Mouse (Mus musculus): ENCODE measurements at regions not wholly inside any gene's neighbourhood (a gene's known extent, or its start where the extent isn't known, plus 50 kb on each side); places are given as distances from the start of the nearest gene placed in this dataset.
A peak's percentile ranks its signal among the peaks of the same experiment; 100 is the strongest.

- Histone ChIP-seq H3K9ac (replicated peaks) (no peak overlapping the region), H3K4me1 (no peaks in the 10 kb centered on the region), H3K27me3 (no peaks in the 10 kb centered on the region), H3K4me2 (replicated peaks) (no peak overlapping the region), H3K36me3 (no peaks in the 10 kb centered on the region), H3K4me3 (no peak overlapping the region), H3K9me3 (no peaks in the 10 kb centered on the region), H3K27ac (replicated peaks) (no peak overlapping the region)
- 74% methylated on average over 6 of the region's 6 CpGs for WGBS
- no peak for ATAC-seq (ENCODE audit: low FRiP score, low read depth)
Measured at GRCm38 (mm10) chr15:52095629-52096190, 1789.0 kb upstream of the Gm7489 start.

- Histone ChIP-seq H3K4me1 (no peaks in the 10 kb centered on the region), H3K4me3 (no peak overlapping the region), H3K9ac (replicated peaks) (no peak overlapping the region), H3K4me2 (replicated peaks) (no peak overlapping the region), H3K9me3 (no peaks in the 10 kb centered on the region), H3K36me3 (no peaks in the 10 kb centered on the region), H3K27me3 (no peaks in the 10 kb centered on the region), H3K27ac (replicated peaks) (no peak overlapping the region)
- ATAC-seq (ENCODE audit: low FRiP score, low read depth) = no peak
- WGBS = 87% methylated on average over 2 of the region's 2 CpGs
Measured at GRCm38 (mm10) chr15:52108761-52109160, 1775.9 kb upstream of the Gm7489 start.

DNA sequence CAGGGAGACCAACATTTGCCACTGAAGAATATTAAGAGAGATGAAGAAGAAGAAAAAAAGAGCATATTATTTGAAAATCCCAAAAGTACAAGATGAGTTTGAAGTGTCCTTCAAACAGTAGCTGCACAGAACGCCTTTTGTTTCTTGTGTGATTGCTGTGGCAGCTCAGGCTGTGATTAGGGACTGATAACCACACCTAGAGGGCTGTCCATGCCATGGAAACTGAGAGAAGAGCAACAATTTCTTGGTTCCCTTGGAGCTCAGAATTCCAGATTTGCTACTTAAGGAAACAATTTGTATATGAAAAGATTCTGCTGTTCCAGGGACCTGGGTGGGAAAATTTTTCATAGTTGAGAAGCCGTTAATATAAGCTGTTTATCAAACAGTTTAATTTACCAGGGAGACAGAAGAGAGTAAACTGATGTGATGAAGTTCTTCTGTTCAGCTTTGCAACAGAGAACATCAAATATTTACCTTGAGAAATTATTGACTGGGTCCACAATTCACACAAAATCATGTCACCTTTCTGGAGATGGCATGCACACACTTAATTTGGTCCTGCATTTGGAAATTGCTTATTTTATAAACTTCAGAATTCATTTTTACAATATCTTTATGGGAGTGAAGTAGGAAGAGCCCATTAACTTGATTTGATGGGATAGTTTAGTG lies 1770.2 kb upstream of the Gm7489 start:
- Histone ChIP-seq H3K4me1 (no peaks in the 10 kb centered on the region), H3K9ac (replicated peaks) (no peak overlapping the region), H3K36me3 (no peaks in the 10 kb centered on the region), H3K27ac (replicated peaks) (no peak overlapping the region), H3K4me3 (no peak overlapping the region), H3K9me3 (no peaks in the 10 kb centered on the region), H3K27me3 (no peaks in the 10 kb centered on the region), H3K4me2 (replicated peaks) (no peak overlapping the region)
- ATAC-seq (ENCODE audit: low FRiP score, low read depth) = no peak
- 82% methylated on average over 2 of the region's 2 CpGs for WGBS

DNA sequence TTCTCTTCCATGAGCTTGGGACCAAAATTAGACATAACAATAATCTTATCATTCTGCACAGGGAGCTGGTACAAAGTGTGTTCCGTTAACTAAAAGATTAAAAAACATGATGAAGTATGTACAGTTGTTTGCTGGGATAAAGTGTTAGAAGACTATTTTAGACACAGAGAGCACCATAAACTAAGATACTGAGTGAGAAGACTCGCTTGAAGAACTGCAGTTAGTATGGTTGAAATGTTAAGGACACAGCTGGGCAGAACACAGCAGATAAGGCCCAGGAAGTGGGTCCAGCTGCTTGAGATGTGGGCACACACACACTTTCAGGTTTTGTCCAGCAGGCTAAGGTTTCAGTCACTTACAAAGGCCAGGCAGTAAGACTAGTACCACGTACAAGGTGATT lies 1748.0 kb upstream of the Gm7489 start:
- Histone ChIP-seq H3K9ac (replicated peaks) (no peak overlapping the region), H3K27ac (replicated peaks) (no peak overlapping the region), H3K4me1 (no peaks in the 10 kb centered on the region), H3K9me3 (no peaks in the 10 kb centered on the region), H3K4me2 (replicated peaks) (no peak overlapping the region), H3K36me3 (no peaks in the 10 kb centered on the region), H3K27me3 (peaks cover 5% of the 10 kb centered on the region; the same call in 1 of the 2 replicates), H3K4me3 (no peak overlapping the region)
- ATAC-seq (ENCODE audit: low FRiP score, low read depth) = no peak
- WGBS = 87% methylated on average over 3 of the region's 3 CpGs

DNA sequence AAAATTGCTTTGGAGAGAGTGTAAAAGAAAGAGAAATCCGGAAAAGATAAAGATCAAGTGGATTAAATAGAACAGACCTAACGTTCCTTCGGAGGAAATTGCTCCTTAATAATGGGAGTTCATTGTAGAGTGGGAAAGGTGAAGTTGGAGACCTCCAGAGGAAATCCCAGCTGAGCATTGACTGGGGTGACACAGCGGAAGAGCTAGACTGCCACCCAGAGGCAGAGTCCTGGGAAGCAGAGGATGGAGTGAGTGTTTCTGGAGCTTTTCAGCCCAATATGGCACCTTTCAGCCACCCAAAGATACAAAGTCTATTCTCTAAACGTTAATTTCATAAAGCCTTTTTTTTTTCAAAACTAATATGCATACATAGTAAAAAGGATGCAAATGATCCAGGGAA lies 1731.3 kb upstream of the Gm7489 start:
- Histone ChIP-seq H3K27me3 (no peaks in the 10 kb centered on the region), H3K9me3 (no peaks in the 10 kb centered on the region), H3K27ac (replicated peaks) (no peak overlapping the region), H3K9ac (replicated peaks) (no peak overlapping the region), H3K4me2 (replicated peaks) (no peak overlapping the region), H3K4me3 (no peak overlapping the region), H3K4me1 (no peaks in the 10 kb centered on the region), H3K36me3 (no peaks in the 10 kb centered on the region)
- 0 out of 2 replicates have a peak, but pooled peaks have one; percentile 52 for ATAC-seq (ENCODE audit: low FRiP score, low read depth)
- 31% methylated on average over 5 of the region's 5 CpGs for WGBS

- H3K9ac ChIP-seq (replicated peaks) = no peak overlapping the region
Measured at GRCm38 (mm10) chr15:52155784-52156183, 1728.9 kb upstream of the Gm7489 start.

GRCm38 (mm10) chr15:52156779-52157178 lies 1727.9 kb upstream of the Gm7489 start:
- no peak overlapping the region for H3K27ac ChIP-seq (replicated peaks)
- 77% methylated on average over 4 of the region's 4 CpGs for WGBS
- H3K36me3 ChIP-seq = no peaks in the 10 kb centered on the region
- no peak overlapping the region for H3K4me3 ChIP-seq
- H3K9ac ChIP-seq (replicated peaks) = no peak overlapping the region
- no peak for ATAC-seq (ENCODE audit: low FRiP score, low read depth)
- peaks cover 18% of the 10 kb centered on the region for H3K4me1 ChIP-seq
- H3K27me3 ChIP-seq = no peaks in the 10 kb centered on the region
- H3K9me3 ChIP-seq = no peaks in the 10 kb centered on the region
- H3K4me2 ChIP-seq (replicated peaks) = no peak overlapping the region

More at GRCm38 (mm10) chr15:52155784-52156183, 1728.9 kb upstream of the Gm7489 start:
- ATAC-seq (ENCODE audit: low FRiP score, low read depth) = no peak
- Histone ChIP-seq H3K4me2 (replicated peaks) (no peak overlapping the region), H3K27me3 (no peaks in the 10 kb centered on the region), H3K4me1 (peaks cover 8% of the 10 kb centered on the region), H3K4me3 (no peak overlapping the region), H3K36me3 (no peaks in the 10 kb centered on the region), H3K27ac (replicated peaks) (no peak overlapping the region), H3K9me3 (no peaks in the 10 kb centered on the region)
- whole genome bisulfite sequencing = 50% methylated on average over 1 of the region's 1 CpGs

DNA sequence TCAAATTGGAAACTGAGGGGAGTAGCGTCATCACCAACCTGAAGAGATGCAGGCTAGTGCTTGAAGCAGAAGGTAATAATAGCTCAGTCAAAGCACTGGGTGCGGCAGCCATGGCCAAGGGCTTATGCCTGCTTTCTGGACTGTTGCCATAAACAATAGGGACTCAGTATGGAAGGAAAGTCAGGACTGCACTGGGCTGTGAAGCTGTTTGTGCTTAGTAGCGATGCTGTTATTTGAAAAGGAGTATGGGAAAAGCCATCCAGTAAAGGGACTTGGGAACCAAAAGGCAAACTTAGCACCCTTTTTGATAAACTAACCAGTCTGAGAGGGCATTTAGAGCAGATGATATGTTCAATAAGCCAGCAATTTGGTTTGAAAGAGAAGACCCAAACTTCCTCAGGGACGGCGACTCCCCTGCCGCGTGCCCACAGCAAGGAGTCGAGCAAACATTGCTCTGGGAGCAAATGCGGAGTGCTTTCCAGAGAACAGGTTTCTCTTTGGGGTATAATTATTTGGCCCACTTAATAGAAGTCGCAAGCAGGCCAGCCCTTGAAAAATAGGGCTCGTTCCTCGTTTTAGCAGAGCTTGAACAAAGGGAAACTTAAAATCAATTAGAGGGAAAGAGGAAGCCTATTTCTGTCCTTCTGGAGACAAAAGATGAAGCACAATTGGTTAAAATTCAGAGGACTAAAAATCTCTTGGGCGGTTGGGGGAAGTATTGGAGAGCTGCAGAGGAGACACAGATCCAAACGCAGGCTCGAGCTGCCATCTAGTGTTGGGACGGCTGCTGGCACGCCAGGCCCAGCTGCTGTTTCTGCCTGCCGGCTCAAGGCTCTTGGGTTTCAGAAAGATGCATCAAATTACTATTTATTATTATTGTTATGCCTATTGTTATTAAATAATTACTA lies 1724.3 kb upstream of the Gm7489 start:
- WGBS = 12% methylated on average over 18 of the region's 18 CpGs
- H3K4me3 ChIP-seq = 0 out of 2 replicates have a peak overlapping the region, but pooled peaks have one; percentile 3
- ATAC-seq (ENCODE audit: low FRiP score, low read depth) = peak; percentile 87
- peaks cover 25% of the 10 kb centered on the region for H3K4me1 ChIP-seq
- no peaks in the 10 kb centered on the region for H3K9me3 ChIP-seq
- peak overlapping the region; percentile 34 for H3K4me2 ChIP-seq (replicated peaks)
- no peaks in the 10 kb centered on the region for H3K27me3 ChIP-seq
- H3K27ac ChIP-seq (replicated peaks) = peak overlapping the region; percentile 84
- H3K9ac ChIP-seq (replicated peaks) = no peak overlapping the region
- no peaks in the 10 kb centered on the region for H3K36me3 ChIP-seq

DNA sequence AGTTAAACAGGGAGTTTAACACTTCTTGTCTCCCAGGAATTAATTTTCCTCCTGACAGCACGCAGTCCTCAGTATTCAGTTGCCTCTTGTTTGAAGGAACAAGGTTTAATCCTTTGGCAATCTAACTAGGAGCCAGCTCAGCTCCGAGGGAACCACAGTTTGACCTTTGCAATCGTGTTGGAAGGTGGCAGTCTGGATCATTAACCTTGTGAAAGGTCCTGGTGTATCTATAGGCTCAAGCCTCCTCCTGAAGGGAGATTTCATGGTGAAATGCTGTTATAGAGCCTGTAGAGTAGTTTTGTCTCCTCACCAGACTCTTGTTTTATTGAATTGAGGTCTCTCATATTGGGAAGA lies 1723.6 kb upstream of the Gm7489 start:
- no peak overlapping the region for H3K4me2 ChIP-seq (replicated peaks)
- H3K27ac ChIP-seq (replicated peaks) = peak overlapping the region; percentile 84

GRCm38 (mm10) chr15:52161568-52162316 lies 1723.0 kb upstream of the Gm7489 start:
- Histone ChIP-seq H3K4me1 (peaks cover 25% of the 10 kb centered on the region), H3K4me2 (replicated peaks) (peak overlapping the region; percentile 38), H3K27ac (replicated peaks) (peak overlapping the region; percentile 84)

More for the DNA sequence above, 1723.6 kb upstream of the Gm7489 start:
- Histone ChIP-seq H3K9ac (replicated peaks) (no peak overlapping the region), H3K4me3 (no peak overlapping the region), H3K9me3 (no peaks in the 10 kb centered on the region), H3K27me3 (no peaks in the 10 kb centered on the region), H3K4me1 (peaks cover 25% of the 10 kb centered on the region), H3K36me3 (no peaks in the 10 kb centered on the region)
- peak; percentile 27; the same call in 1 of the 2 replicates for ATAC-seq (ENCODE audit: low FRiP score, low read depth)
- WGBS = 1% methylated on average over 3 of the region's 3 CpGs

DNA sequence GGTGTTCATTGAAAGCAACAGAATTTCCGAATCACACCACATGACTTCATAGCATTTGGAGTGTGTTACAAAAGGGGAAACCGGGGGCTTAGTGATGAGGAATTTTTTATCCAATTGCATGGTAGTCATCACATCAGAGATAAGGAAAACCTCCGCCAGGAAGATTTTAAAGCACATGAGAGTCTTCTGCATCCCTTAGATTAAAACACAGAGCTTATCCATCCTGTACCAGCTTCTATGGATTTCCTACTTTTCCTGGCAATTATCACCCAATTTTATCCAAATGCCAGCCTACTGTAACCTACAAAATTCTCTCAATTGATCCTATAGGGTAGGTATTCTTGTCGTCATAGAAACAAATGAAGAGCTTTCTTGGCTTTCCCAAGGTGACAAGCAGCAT lies 1718.6 kb upstream of the Gm7489 start:
- peaks cover 14% of the 10 kb centered on the region for H3K4me1 ChIP-seq
- H3K9ac ChIP-seq (replicated peaks) = no peak overlapping the region
- H3K4me3 ChIP-seq = no peak overlapping the region
- no peaks in the 10 kb centered on the region for H3K27me3 ChIP-seq
- 88% methylated on average over 4 of the region's 4 CpGs for WGBS
- H3K9me3 ChIP-seq = no peaks in the 10 kb centered on the region
- H3K27ac ChIP-seq (replicated peaks) = no peak overlapping the region
- ATAC-seq (ENCODE audit: low FRiP score, low read depth) = no peak
- no peaks in the 10 kb centered on the region for H3K36me3 ChIP-seq
- no peak overlapping the region for H3K4me2 ChIP-seq (replicated peaks)

More at GRCm38 (mm10) chr15:52161568-52162316, 1723.0 kb upstream of the Gm7489 start:
- H3K4me3 ChIP-seq = no peak overlapping the region
- no peaks in the 10 kb centered on the region for H3K36me3 ChIP-seq
- H3K9me3 ChIP-seq = no peaks in the 10 kb centered on the region
- 7% methylated on average over 19 of the region's 19 CpGs for WGBS
- ATAC-seq (ENCODE audit: low FRiP score, low read depth) = peak; percentile 75
- no peaks in the 10 kb centered on the region for H3K27me3 ChIP-seq
- H3K9ac ChIP-seq (replicated peaks) = peak overlapping the region; percentile 41; the same call in 1 of the 2 replicates
